Mouse (Mus musculus) neural tube, embryonic 13.5 days (tissue): ENCODE measurements around the gene Prkab2. TPM values are rescaled to one million over a fixed set of nuclear protein-coding genes. Genes with fewer than 3 reads are reported as not detected.

Source experiments
- ATAC-seq: fragments of 200-750 bp; cut with Nextera tagmentation; 2 replicates; pipeline ENCODE4 v1.8.0; 2017; ENCODE audit warnings: low read depth, mild to moderate bottlenecking, moderate TSS enrichment, moderate library complexity
- H3K27ac ChIP-seq: fragments of 300-500 bp; sonication (generic); replicated peaks from 2 replicates; pipeline ENCODE4 v1.5.1; 2015; ENCODE audit warnings: moderate library complexity, mild to moderate bottlenecking, inconsistent platforms
- H3K27me3 ChIP-seq: fragments of 300-500 bp; sonication (generic); 2 replicates; pipeline ENCODE4 v1.6.1; 2015; ENCODE audit warnings: mild to moderate bottlenecking, inconsistent platforms
- H3K36me3 ChIP-seq: fragments of 300-500 bp; sonication (generic); 2 replicates; pipeline ENCODE4 v1.6.1; 2015; ENCODE audit warnings: mild to moderate bottlenecking, inconsistent platforms
- H3K4me1 ChIP-seq: fragments of 300-500 bp; sonication (generic); replicated peaks from 2 replicates; pipeline ENCODE4 v1.6.1; 2015; ENCODE audit warnings: inconsistent platforms
- H3K4me2 ChIP-seq: fragments of 300-500 bp; sonication (generic); 2 replicates; pipeline ENCODE4 v1.6.1; 2015; ENCODE audit warnings: inconsistent platforms, mild to moderate bottlenecking, moderate library complexity
- H3K4me3 ChIP-seq: fragments of 300-500 bp; sonication (generic); 2 replicates; pipeline ENCODE4 v1.5.1; 2015; ENCODE audit warnings: mild to moderate bottlenecking, inconsistent platforms
- H3K9ac ChIP-seq: fragments of 300-500 bp; sonication (generic); 2 replicates; pipeline ENCODE4 v1.6.1; 2015; ENCODE audit warnings: moderate library complexity, mild to moderate bottlenecking, inconsistent platforms
- H3K9me3 ChIP-seq: fragments of 300-500 bp; sonication (generic); 2 replicates; pipeline ENCODE4 v1.6.1; 2016; ENCODE audit warnings: inconsistent platforms
- WGBS: fragments of 180-500 bp; shearing (Covaris S2); methylation state at CpG from one replicate; pipeline ENCODE4 v1.1.7; 2015; 5-methylcytosine and 5-hydroxymethylcytosine counted together
- microRNA-seq: library from miRNA; unstranded; fragments of <30 nt; microRNA quantifications from one replicate; pipeline ENCODE4, GENCODE M21; 2016
- polyA plus RNA-seq: library from polyadenylated mRNA; unstranded; fragments of >200 nt; fragmentation: Nextera tagmentation; extraction: Ambion mirVana; gene quantifications from 2 replicates; pipeline ENCODE4 v1.2.1, GENCODE M21; 2015

Gene Prkab2
- polyA plus RNA-seq, 1 experiment from 2014 or later: 11.6 TPM

- WGBS: 76% methylated on average over 3 of the region's 3 CpGs
- H3K4me3 ChIP-seq: no peak overlapping the region
- no peaks in the 10 kb centered on the region for H3K27me3 ChIP-seq
- peaks cover 31% of the 10 kb centered on the region for H3K36me3 ChIP-seq
- no peaks in the 10 kb centered on the region for H3K4me1 ChIP-seq
- H3K9ac ChIP-seq: no peak overlapping the region
- H3K9me3 ChIP-seq: no peaks in the 10 kb centered on the region
- no peak overlapping the region for H3K4me2 ChIP-seq
- no peak overlapping the region for H3K27ac ChIP-seq
- ATAC-seq: no peak
Observed at GRCm38 (mm10) chr3:97701198-97701597, 43.2 kb downstream of the Prkab2 start.

- 95% methylated on average over 11 of the region's 11 CpGs for WGBS
- no peak overlapping the region for H3K9ac ChIP-seq
Observed at GRCm38 (mm10) chr3:97702448-97703080, 44.6 kb downstream of the Prkab2 start.

GRCm38 (mm10) chr3:97705508-97705907 is 47.5 kb downstream of the Prkab2 start:
- H3K27me3 ChIP-seq: no peaks in the 10 kb centered on the region
- no peaks in the 10 kb centered on the region for H3K9me3 ChIP-seq
- no peak overlapping the region for H3K9ac ChIP-seq
- no peak overlapping the region for H3K4me3 ChIP-seq
- H3K4me2 ChIP-seq: no peak overlapping the region
- H3K36me3 ChIP-seq: peaks cover 34% of the 10 kb centered on the region
- 85% methylated on average over 3 of the region's 3 CpGs for WGBS
- ATAC-seq: no peak
- H3K27ac ChIP-seq: no peak overlapping the region
- no peaks in the 10 kb centered on the region for H3K4me1 ChIP-seq

More at GRCm38 (mm10) chr3:97702448-97703080, 44.6 kb downstream of the Prkab2 start:
- Histone ChIP-seq H3K4me2 (no peak overlapping the region), H3K4me1 (no peaks in the 10 kb centered on the region), H3K27me3 (no peaks in the 10 kb centered on the region), H3K4me3 (no peak overlapping the region), H3K9me3 (no peaks in the 10 kb centered on the region), H3K27ac (no peak overlapping the region), H3K36me3 (peaks cover 31% of the 10 kb centered on the region)
- no peak for ATAC-seq

- no peak overlapping the region for H3K4me3 ChIP-seq
- ATAC-seq: no peak
- no peaks in the 10 kb centered on the region for H3K4me1 ChIP-seq
- no peaks in the 10 kb centered on the region for H3K27me3 ChIP-seq
- WGBS: 90% methylated on average over 4 of the region's 4 CpGs
- H3K27ac ChIP-seq: no peak overlapping the region
- H3K36me3 ChIP-seq: peaks cover 36% of the 10 kb centered on the region
- no peak overlapping the region for H3K9ac ChIP-seq
- H3K9me3 ChIP-seq: no peaks in the 10 kb centered on the region
- H3K4me2 ChIP-seq: no peak overlapping the region
Observed at GRCm38 (mm10) chr3:97706561-97706960, 48.6 kb downstream of the Prkab2 start.

GRCm38 (mm10) chr3:97710134-97710533 is 52.1 kb downstream of the Prkab2 start:
- H3K27me3 ChIP-seq: no peaks in the 10 kb centered on the region
- H3K4me1 ChIP-seq: no peaks in the 10 kb centered on the region
- ATAC-seq: no peak
- H3K4me3 ChIP-seq: no peak overlapping the region
- H3K4me2 ChIP-seq: no peak overlapping the region
- H3K9me3 ChIP-seq: no peaks in the 10 kb centered on the region
- H3K27ac ChIP-seq: no peak overlapping the region
- 91% methylated on average over 11 of the region's 11 CpGs for WGBS
- peaks cover 25% of the 10 kb centered on the region for H3K36me3 ChIP-seq
- H3K9ac ChIP-seq: no peak overlapping the region

GRCm38 (mm10) chr3:97710881-97711280 is 52.9 kb downstream of the Prkab2 start:
- no peak overlapping the region for H3K9ac ChIP-seq
- peaks cover 33% of the 10 kb centered on the region for H3K36me3 ChIP-seq
- 72% methylated on average over 5 of the region's 5 CpGs for WGBS
- H3K4me2 ChIP-seq: no peak overlapping the region
- H3K4me3 ChIP-seq: no peak overlapping the region
- H3K27me3 ChIP-seq: no peaks in the 10 kb centered on the region
- no peak for ATAC-seq
- H3K27ac ChIP-seq: no peak overlapping the region
- H3K4me1 ChIP-seq: no peaks in the 10 kb centered on the region
- no peaks in the 10 kb centered on the region for H3K9me3 ChIP-seq

- Histone ChIP-seq H3K4me1 (no peaks in the 10 kb centered on the region), H3K9me3 (no peaks in the 10 kb centered on the region), H3K36me3 (peaks cover 46% of the 10 kb centered on the region), H3K4me2 (no peak overlapping the region), H3K4me3 (no peak overlapping the region), H3K27me3 (no peaks in the 10 kb centered on the region), H3K27ac (no peak overlapping the region), H3K9ac (no peak overlapping the region)
- no peak for ATAC-seq
- 89% methylated on average over 1 of the region's 1 CpGs for WGBS
Observed at GRCm38 (mm10) chr3:97715922-97716321, 57.9 kb downstream of the Prkab2 start.

GRCm38 (mm10) chr3:97719116-97719515 is 61.1 kb downstream of the Prkab2 start:
- Histone ChIP-seq H3K4me3 (no peak overlapping the region), H3K27me3 (no peaks in the 10 kb centered on the region), H3K36me3 (peaks cover 45% of the 10 kb centered on the region), H3K27ac (no peak overlapping the region), H3K9ac (no peak overlapping the region), H3K4me1 (no peaks in the 10 kb centered on the region), H3K9me3 (peaks cover 19% of the 10 kb centered on the region), H3K4me2 (no peak overlapping the region)
- no peak for ATAC-seq
- WGBS: 85% methylated on average over 9 of the region's 9 CpGs

Small RNAs within 50 kb of the gene (microRNA-seq; reads per million reads assigned to microRNA genes)
- not detected for gene Mir7225

Other genes starting within 250 kb of the Prkab2 start
- gene Olfr1402, start 236.2 kb upstream of the Prkab2 start, polyA plus RNA-seq: not detected in 2 replicates
- gene Chd1l, start 48.0 kb upstream of the Prkab2 start, polyA plus RNA-seq: 6.3 and 7.2 TPM in 2 replicates
- gene Fmo5, start 29.4 kb upstream of the Prkab2 start, polyA plus RNA-seq: 0.34 and 1.2 TPM in 2 replicates
- gene Gm17651, start 16.5 kb downstream of the Prkab2 start, polyA plus RNA-seq: not detected in 2 replicates
- gene Pde4dip, start 230.5 kb downstream of the Prkab2 start, polyA plus RNA-seq: 62.7 and 66.6 TPM in 2 replicates
- gene Sec22b, start 243.0 kb downstream of the Prkab2 start, polyA plus RNA-seq: 106 and 111 TPM in 2 replicates